Mouse (Mus musculus) gastrocnemius, adult 2 months (tissue): Measurements from ENCODE around the gene Zfp706. TPM values are rescaled to one million over a fixed set of nuclear protein-coding genes. Genes with fewer than 3 reads are reported as not detected.

ENCODE experiments used
- DNase-seq: peaks from one replicate; pipeline ENCODE4 v3.0.0; 2022
- H3K27ac ChIP-seq: fragments of 200-600 bp; 2 replicates; pipeline ENCODE4 v1.8.1; 2022; ENCODE audit warnings: mild to moderate bottlenecking
- H3K4me3 ChIP-seq: fragments of 200-600 bp; 2 replicates; pipeline ENCODE4 v1.8.1; 2022; ENCODE audit warnings: mild to moderate bottlenecking, moderate library complexity
- CTCF ChIP-seq: fragments of 200-600 bp; IDR thresholded peaks from 2 replicates; pipeline ENCODE4 v1.8.1; 2022; ENCODE audit warnings: antibody characterized with exemption, mild to moderate bottlenecking, moderate library complexity
- intact Hi-C: fragments of 180-260 bp; cut with DNase I; formaldehyde crosslinking; loops from one replicate; pipeline ENCODE4 v1.15.1; 2025
- total RNA-seq, 2 experiments: library from RNA; stranded (reverse); gene quantifications; 2 replicates each; pipeline ENCODE4 v1.2.3; 2021

Zfp706 gene
- total RNA-seq, 2 experiments from 2014 or later, result 109 to 129 TPM

- intact Hi-C loops, result no loop called here
- H3K27ac ChIP-seq, result peak overlapping the region; percentile 87; the same call in 1 of the 2 replicates
- no peak for DNase-seq
- TF ChIP-seq CTCF, result no peak
- no peak overlapping the region for H3K4me3 ChIP-seq
Observed at GRCm38 (mm10) chr15:36985567-36985925, 22.0 kb downstream of the Zfp706 start.

GRCm38 (mm10) chr15:36984921-36985566 is 22.5 kb downstream of the Zfp706 start:
- TF ChIP-seq CTCF, result no peak
- H3K4me3 ChIP-seq, result no peak overlapping the region
- no peak overlapping the region for H3K27ac ChIP-seq
- intact Hi-C loops, result no loop called here
- no peak for DNase-seq

- intact Hi-C loops, result no loop called here
- DNase-seq, result no peak
- Histone ChIP-seq H3K27ac (no peak overlapping the region), H3K4me3 (no peak overlapping the region)
- no peak for TF ChIP-seq CTCF
Observed at GRCm38 (mm10) chr15:36983455-36983854, 24.1 kb downstream of the Zfp706 start.

- no peak overlapping the region for H3K27ac ChIP-seq
- no peak for TF ChIP-seq CTCF
- peak overlapping the region; percentile 50 for H3K4me3 ChIP-seq
- DNase-seq, result no peak
- intact Hi-C loops, result no loop called here
Observed at GRCm38 (mm10) chr15:36980238-36980637, 27.3 kb downstream of the Zfp706 start.

GRCm38 (mm10) chr15:36979488-36980201 is 27.9 kb downstream of the Zfp706 start:
- TF ChIP-seq CTCF, result peak; percentile 36
- peak; percentile 43 for DNase-seq
- peak overlapping the region; percentile 50 for H3K4me3 ChIP-seq
- intact Hi-C loops, result no loop called here
- no peak overlapping the region; the same call in 1 of the 2 replicates for H3K27ac ChIP-seq

GRCm38 (mm10) chr15:36979159-36979487 is 28.4 kb downstream of the Zfp706 start:
- DNase-seq, result no peak
- no peak overlapping the region for H3K4me3 ChIP-seq
- TF ChIP-seq CTCF, result no peak
- intact Hi-C loops, result no loop called here
- H3K27ac ChIP-seq, result no peak overlapping the region

- no peak for DNase-seq
- intact Hi-C loops, result loop anchor here (1.0 kb wide), 1 partner anchor 9 kb away; no protein-coding TSS in a partner anchor
- no peak for TF ChIP-seq CTCF
- H3K27ac ChIP-seq, result no peak overlapping the region
- H3K4me3 ChIP-seq, result no peak overlapping the region
Observed at GRCm38 (mm10) chr15:36977823-36978222, 29.8 kb downstream of the Zfp706 start.

- DNase-seq, result no peak
- H3K27ac ChIP-seq, result no peak overlapping the region
- intact Hi-C loops, result no loop called here
- no peak for TF ChIP-seq CTCF
- no peak overlapping the region for H3K4me3 ChIP-seq
Observed at GRCm38 (mm10) chr15:36975690-36976089, 31.9 kb downstream of the Zfp706 start.

GRCm38 (mm10) chr15:36975256-36975620 is 32.3 kb downstream of the Zfp706 start:
- intact Hi-C loops, result no loop called here
- no peak for DNase-seq
- H3K27ac ChIP-seq, result no peak overlapping the region
- TF ChIP-seq CTCF, result no peak
- H3K4me3 ChIP-seq, result no peak overlapping the region

- H3K27ac ChIP-seq, result no peak overlapping the region
- TF ChIP-seq CTCF, result no peak
- intact Hi-C loops, result no loop called here
- H3K4me3 ChIP-seq, result no peak overlapping the region
- DNase-seq, result no peak
Observed at GRCm38 (mm10) chr15:36974614-36975255, 32.8 kb downstream of the Zfp706 start.

GRCm38 (mm10) chr15:36973714-36974113 is 33.9 kb downstream of the Zfp706 start:
- TF ChIP-seq CTCF, result no peak
- Histone ChIP-seq H3K27ac (no peak overlapping the region), H3K4me3 (no peak overlapping the region)
- intact Hi-C loops, result no loop called here
- DNase-seq, result no peak

- Histone ChIP-seq H3K27ac (no peak overlapping the region), H3K4me3 (no peak overlapping the region)
- no peak for DNase-seq
- TF ChIP-seq CTCF, result no peak
- intact Hi-C loops, result no loop called here
Observed at GRCm38 (mm10) chr15:36973290-36973689, 34.3 kb downstream of the Zfp706 start.

- Histone ChIP-seq H3K4me3 (no peak overlapping the region), H3K27ac (no peak overlapping the region)
- intact Hi-C loops, result no loop called here
- DNase-seq, result no peak
- peak; percentile 30; the same call in 1 of the 2 replicates for TF ChIP-seq CTCF
Observed at GRCm38 (mm10) chr15:36969794-36970193, 37.8 kb downstream of the Zfp706 start.

- no peak for TF ChIP-seq CTCF
- Histone ChIP-seq H3K4me3 (no peak overlapping the region), H3K27ac (no peak overlapping the region)
- DNase-seq, result no peak
- intact Hi-C loops, result no loop called here
Observed at GRCm38 (mm10) chr15:36968295-36968694, 39.3 kb downstream of the Zfp706 start.
